Mouse (Mus musculus): Measurements from ENCODE around the gene Agap1. TPM values are rescaled to one million over a fixed set of nuclear protein-coding genes. Genes with fewer than 3 reads are reported as not detected.

Gene Agap1
- polyA plus RNA-seq, 1 experiment from 2014 or later = 7.6 TPM

DNA sequence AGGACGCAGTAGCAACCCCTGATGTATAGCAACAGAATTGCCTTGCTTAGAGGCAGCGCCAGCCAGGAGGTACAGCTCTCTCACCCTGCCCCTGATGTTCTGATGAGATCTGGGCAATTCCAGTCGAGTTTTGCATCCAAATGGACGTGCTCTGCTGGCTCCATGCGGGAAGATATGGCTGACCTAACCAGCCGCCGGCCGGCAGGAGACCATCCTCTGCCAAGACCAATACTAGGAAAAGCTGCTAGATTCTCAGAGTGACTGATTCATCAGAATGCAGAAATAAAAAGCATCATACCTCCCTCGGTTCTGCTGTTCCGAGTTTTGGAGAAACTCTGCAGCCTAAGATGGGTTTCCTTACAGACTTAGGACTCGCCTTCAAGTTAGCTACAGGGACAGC is 423.9 kb downstream of the Agap1 start:
- no peaks in the 10 kb centered on the region for H3K9me3 ChIP-seq (ENCODE audit: control insufficient read depth, low read length)
- no peak overlapping the region for H3K27ac ChIP-seq (ENCODE audit: low read length)
- H3K4me1 ChIP-seq (replicated peaks; ENCODE audit: control insufficient read depth, insufficient read depth, low read length) = peaks cover 3% of the 10 kb centered on the region; the same call in 1 of the 2 replicates
- H3K27me3 ChIP-seq (ENCODE audit: control insufficient read depth, insufficient read depth, low read depth, low read length) = no peaks in the 10 kb centered on the region
- no peak overlapping the region for H3K4me3 ChIP-seq (ENCODE audit: low read length)
- no peak overlapping the region for H3K4me2 ChIP-seq (ENCODE audit: low read depth, low read length)
- no peaks in the 10 kb centered on the region for H3K36me3 ChIP-seq (ENCODE audit: control insufficient read depth, insufficient read depth, low read length)
- WGBS = 84% methylated on average over 11 of the region's 11 CpGs
- ATAC-seq (ENCODE audit: low read depth) = no peak
- no peak overlapping the region for H3K9ac ChIP-seq (ENCODE audit: low read length)

DNA sequence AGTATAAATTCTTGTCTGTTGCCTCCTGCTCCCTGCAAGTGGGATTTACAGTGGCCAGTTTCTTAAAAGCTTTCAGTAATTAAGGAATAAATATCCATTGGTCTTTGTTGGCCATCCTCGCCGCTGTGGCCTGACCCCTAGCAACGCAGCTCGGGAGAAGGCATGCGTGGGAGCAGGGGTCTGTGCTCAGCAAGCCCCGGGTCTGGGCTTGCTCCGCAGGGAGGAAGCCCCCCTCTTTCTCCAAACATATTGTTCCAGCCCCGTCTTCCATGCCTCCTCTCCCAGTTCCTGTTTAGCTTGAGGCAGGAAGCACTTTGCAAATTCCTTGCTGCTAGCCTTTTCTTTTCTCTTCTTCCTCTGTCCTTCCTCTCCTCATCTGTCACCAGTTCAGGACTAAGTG is 425.6 kb downstream of the Agap1 start:
- Histone ChIP-seq H3K27ac (ENCODE audit: low read length) (0 out of 2 replicates have a peak overlapping the region, but pooled peaks have one; percentile 37), H3K4me2 (ENCODE audit: low read depth, low read length) (no peak overlapping the region), H3K36me3 (ENCODE audit: control insufficient read depth, insufficient read depth, low read length) (no peaks in the 10 kb centered on the region), H3K4me1 (replicated peaks; ENCODE audit: control insufficient read depth, insufficient read depth, low read length) (peaks cover 3% of the 10 kb centered on the region; the same call in 1 of the 2 replicates), H3K27me3 (ENCODE audit: control insufficient read depth, insufficient read depth, low read depth, low read length) (no peaks in the 10 kb centered on the region), H3K4me3 (ENCODE audit: low read length) (no peak overlapping the region), H3K9ac (ENCODE audit: low read length) (no peak overlapping the region), H3K9me3 (ENCODE audit: control insufficient read depth, low read length) (no peaks in the 10 kb centered on the region)
- peak; percentile 42; the same call in 1 of the 2 replicates for ATAC-seq (ENCODE audit: low read depth)
- 29% methylated on average over 8 of the region's 8 CpGs for WGBS

DNA sequence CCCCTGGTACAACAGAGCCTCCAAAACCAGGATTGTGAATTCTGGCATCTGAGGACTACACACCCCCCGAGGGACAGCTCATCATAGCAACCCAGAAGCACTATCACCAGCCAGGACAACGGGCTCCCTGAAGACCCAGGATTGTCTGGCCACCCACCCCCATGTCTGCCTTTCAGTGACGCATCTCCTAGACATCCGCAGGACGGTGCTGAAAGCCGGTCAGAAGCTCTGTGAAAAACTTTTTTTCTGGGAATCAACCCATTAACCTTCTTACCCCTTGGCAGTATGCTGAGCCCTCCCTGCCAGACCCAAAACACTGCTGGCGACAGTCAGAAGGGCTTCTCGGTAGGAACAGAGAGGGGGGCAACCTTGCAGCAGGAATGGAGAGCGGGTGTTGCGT is 426.2 kb downstream of the Agap1 start:
- H3K4me3 ChIP-seq (ENCODE audit: low read length) = no peak overlapping the region
- H3K4me1 ChIP-seq (replicated peaks; ENCODE audit: control insufficient read depth, insufficient read depth, low read length) = peaks cover 8% of the 10 kb centered on the region; the same call in 1 of the 2 replicates
- WGBS = 58% methylated on average over 10 of the region's 10 CpGs
- no peak overlapping the region for H3K27ac ChIP-seq (ENCODE audit: low read length)
- no peak for ATAC-seq (ENCODE audit: low read depth)
- no peaks in the 10 kb centered on the region for H3K9me3 ChIP-seq (ENCODE audit: control insufficient read depth, low read length)
- H3K36me3 ChIP-seq (ENCODE audit: control insufficient read depth, insufficient read depth, low read length) = no peaks in the 10 kb centered on the region
- no peak overlapping the region for H3K4me2 ChIP-seq (ENCODE audit: low read depth, low read length)
- H3K9ac ChIP-seq (ENCODE audit: low read length) = no peak overlapping the region
- no peaks in the 10 kb centered on the region for H3K27me3 ChIP-seq (ENCODE audit: control insufficient read depth, insufficient read depth, low read depth, low read length)

DNA sequence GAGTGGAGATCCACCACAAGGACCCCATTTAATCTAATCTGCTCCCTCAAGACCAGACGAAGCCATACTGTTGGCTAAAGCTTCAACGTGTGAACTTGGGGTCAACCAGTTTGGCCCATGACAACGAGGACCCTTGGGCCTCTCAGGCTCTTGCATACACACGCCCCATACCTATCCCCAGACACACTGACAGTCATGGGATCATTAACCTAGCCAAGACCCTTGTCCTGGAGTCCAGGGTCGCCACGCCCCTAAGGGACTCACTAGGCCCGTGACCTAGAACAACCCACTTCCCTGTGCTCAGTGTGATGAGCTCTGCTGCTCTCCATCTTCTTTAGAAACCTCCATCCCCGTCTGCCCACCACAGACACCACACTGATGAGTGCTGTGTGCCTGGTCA is 429.7 kb downstream of the Agap1 start:
- Histone ChIP-seq H3K9ac (ENCODE audit: low read length) (no peak overlapping the region), H3K9me3 (ENCODE audit: control insufficient read depth, low read length) (no peaks in the 10 kb centered on the region), H3K36me3 (ENCODE audit: control insufficient read depth, insufficient read depth, low read length) (0 out of 2 replicates have a peak, but pooled peaks cover 4% of the 10 kb centered on the region), H3K27me3 (ENCODE audit: control insufficient read depth, insufficient read depth, low read depth, low read length) (no peaks in the 10 kb centered on the region), H3K4me3 (ENCODE audit: low read length) (no peak overlapping the region), H3K27ac (ENCODE audit: low read length) (no peak overlapping the region), H3K4me2 (ENCODE audit: low read depth, low read length) (no peak overlapping the region), H3K4me1 (replicated peaks; ENCODE audit: control insufficient read depth, insufficient read depth, low read length) (peaks cover 10% of the 10 kb centered on the region; the same call in 1 of the 2 replicates)
- no peak for ATAC-seq (ENCODE audit: low read depth)
- 88% methylated on average over 8 of the region's 8 CpGs for WGBS

DNA sequence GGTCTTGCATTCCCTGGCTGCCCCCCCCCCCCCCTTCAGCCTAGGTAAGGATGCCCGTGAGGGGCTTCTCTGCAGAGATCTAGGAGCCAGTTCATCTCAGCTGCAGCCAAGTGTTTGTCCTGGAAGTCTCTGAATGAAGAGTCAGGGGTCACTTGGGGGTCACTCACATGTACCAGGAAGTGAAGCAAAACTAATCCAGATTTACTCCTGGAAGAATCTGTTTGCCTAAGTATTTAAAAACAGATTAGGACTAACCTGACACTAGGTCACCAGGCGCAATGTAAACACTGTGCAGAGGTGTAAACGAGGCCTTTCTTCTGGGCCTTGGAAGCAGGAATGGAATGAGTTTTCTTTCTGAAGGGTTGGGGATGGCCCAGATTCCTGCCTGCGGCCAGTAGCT is 431.1 kb downstream of the Agap1 start:
- no peak overlapping the region for H3K9ac ChIP-seq (ENCODE audit: low read length)
- no peak overlapping the region for H3K27ac ChIP-seq (ENCODE audit: low read length)
- no peak overlapping the region for H3K4me2 ChIP-seq (ENCODE audit: low read depth, low read length)
- ATAC-seq (ENCODE audit: low read depth) = peak; percentile 17; the same call in 1 of the 2 replicates
- WGBS = 22% methylated on average over 4 of the region's 4 CpGs
- H3K4me1 ChIP-seq (replicated peaks; ENCODE audit: control insufficient read depth, insufficient read depth, low read length) = peaks cover 8% of the 10 kb centered on the region; the same call in 1 of the 2 replicates
- H3K27me3 ChIP-seq (ENCODE audit: control insufficient read depth, insufficient read depth, low read depth, low read length) = no peaks in the 10 kb centered on the region
- peaks cover 4% of the 10 kb centered on the region; the same call in 1 of the 2 replicates for H3K36me3 ChIP-seq (ENCODE audit: control insufficient read depth, insufficient read depth, low read length)
- no peak overlapping the region for H3K4me3 ChIP-seq (ENCODE audit: low read length)
- H3K9me3 ChIP-seq (ENCODE audit: control insufficient read depth, low read length) = no peaks in the 10 kb centered on the region

DNA sequence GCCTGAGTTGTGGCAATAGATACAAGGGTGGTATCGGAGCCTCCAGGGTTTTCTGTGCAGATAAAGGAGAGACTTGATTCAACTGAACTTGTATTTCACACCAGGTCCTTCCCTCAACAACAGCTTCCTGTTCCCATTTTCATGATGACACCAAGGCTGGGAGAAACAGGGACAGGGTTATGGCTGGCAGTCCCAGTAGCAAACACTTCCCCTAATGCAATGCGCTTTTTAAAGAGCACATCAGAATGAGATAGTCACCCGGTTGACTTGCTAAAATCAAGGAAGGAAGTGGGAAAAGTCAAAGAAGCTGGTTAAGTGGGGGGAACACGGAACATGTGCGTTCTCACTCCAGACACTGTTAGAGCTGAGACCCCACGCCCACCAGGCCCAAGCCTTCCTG is 436.8 kb downstream of the Agap1 start:
- H3K4me2 ChIP-seq (ENCODE audit: low read depth, low read length) = no peak overlapping the region
- 76% methylated on average over 6 of the region's 6 CpGs for WGBS
- ATAC-seq (ENCODE audit: low read depth) = no peak

DNA sequence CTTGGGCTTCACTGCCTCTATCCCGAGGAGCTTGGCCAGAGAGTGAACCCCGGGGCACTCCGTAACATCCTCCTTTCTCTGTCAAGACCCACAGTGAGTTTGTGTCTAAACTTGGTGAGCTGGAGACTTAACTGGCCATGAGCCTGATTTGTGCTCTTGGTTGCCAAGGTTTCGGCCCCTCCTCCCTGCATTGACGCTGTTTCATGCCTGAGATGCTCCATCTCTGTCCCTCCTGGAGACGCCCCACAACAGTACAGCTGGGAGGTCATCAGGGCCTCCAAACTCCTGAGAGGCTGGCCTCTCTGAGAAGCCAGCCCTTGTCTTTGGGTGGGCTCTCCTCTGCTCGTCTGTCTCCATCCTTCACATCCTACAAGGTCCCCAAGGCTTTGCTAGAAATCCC is 437.7 kb downstream of the Agap1 start:
- Histone ChIP-seq H3K36me3 (ENCODE audit: control insufficient read depth, insufficient read depth, low read length) (peaks cover 6% of the 10 kb centered on the region), H3K27me3 (ENCODE audit: control insufficient read depth, insufficient read depth, low read depth, low read length) (no peaks in the 10 kb centered on the region), H3K4me2 (ENCODE audit: low read depth, low read length) (no peak overlapping the region), H3K27ac (ENCODE audit: low read length) (no peak overlapping the region), H3K9ac (ENCODE audit: low read length) (no peak overlapping the region), H3K4me1 (replicated peaks; ENCODE audit: control insufficient read depth, insufficient read depth, low read length) (no peaks in the 10 kb centered on the region), H3K4me3 (ENCODE audit: low read length) (no peak overlapping the region), H3K9me3 (ENCODE audit: control insufficient read depth, low read length) (no peaks in the 10 kb centered on the region)
- ATAC-seq (ENCODE audit: low read depth) = no peak
- 54% methylated on average over 7 of the region's 7 CpGs for WGBS

More for the DNA sequence above, 436.8 kb downstream of the Agap1 start:
- Histone ChIP-seq H3K27me3 (ENCODE audit: control insufficient read depth, insufficient read depth, low read depth, low read length) (no peaks in the 10 kb centered on the region), H3K36me3 (ENCODE audit: control insufficient read depth, insufficient read depth, low read length) (peaks cover 6% of the 10 kb centered on the region), H3K27ac (ENCODE audit: low read length) (no peak overlapping the region), H3K4me1 (replicated peaks; ENCODE audit: control insufficient read depth, insufficient read depth, low read length) (no peaks in the 10 kb centered on the region), H3K9ac (ENCODE audit: low read length) (no peak overlapping the region), H3K4me3 (ENCODE audit: low read length) (no peak overlapping the region), H3K9me3 (ENCODE audit: control insufficient read depth, low read length) (no peaks in the 10 kb centered on the region)

DNA sequence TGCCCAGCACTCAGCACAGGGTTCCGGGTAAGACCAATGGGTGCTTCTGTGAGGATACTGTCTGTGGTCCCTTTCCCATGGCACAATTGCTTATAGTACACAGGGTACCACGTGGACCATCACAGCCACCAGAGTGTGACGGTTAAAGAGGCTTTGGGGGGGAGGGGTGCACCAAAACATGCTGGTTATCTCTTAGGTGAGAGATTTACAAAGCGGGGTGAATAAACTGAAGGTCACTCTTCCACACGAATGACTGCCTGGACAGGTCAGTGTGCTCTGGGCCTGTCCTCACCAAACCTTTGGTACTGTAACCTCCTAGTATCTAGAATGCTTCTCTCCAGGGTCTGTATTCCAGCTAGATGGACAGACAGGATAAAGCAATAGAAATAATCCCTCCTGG is 441.2 kb downstream of the Agap1 start:
- WGBS = 72% methylated on average over 5 of the region's 5 CpGs

DNA sequence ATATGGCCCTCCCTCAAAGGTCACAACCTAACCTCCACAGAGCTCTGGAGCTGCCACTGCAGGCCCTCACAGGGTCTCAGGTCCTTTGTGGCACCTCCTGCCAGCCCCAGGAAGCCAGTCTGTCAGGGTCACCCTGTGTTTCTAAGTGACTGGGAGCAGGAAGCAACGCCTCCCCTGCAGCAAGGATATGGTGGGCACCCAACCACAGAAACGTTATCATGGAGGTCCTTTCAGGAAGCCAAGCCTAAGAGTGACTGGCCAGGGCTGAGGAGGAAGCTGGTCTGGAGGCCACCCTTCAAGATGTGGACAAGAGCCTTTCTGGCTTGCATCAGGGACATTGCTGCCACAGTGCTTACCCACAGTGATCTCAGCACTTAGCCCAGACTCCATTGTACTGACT is 444.4 kb downstream of the Agap1 start:
- 77% methylated on average over 2 of the region's 2 CpGs for WGBS
- no peak overlapping the region for H3K9ac ChIP-seq (ENCODE audit: low read length)
- no peak for ATAC-seq (ENCODE audit: low read depth)
- H3K4me3 ChIP-seq (ENCODE audit: low read length) = no peak overlapping the region
- H3K4me2 ChIP-seq (ENCODE audit: low read depth, low read length) = no peak overlapping the region
- H3K4me1 ChIP-seq (replicated peaks; ENCODE audit: control insufficient read depth, insufficient read depth, low read length) = no peaks in the 10 kb centered on the region
- H3K36me3 ChIP-seq (ENCODE audit: control insufficient read depth, insufficient read depth, low read length) = no peaks in the 10 kb centered on the region
- H3K27ac ChIP-seq (ENCODE audit: low read length) = no peak overlapping the region
- H3K9me3 ChIP-seq (ENCODE audit: control insufficient read depth, low read length) = no peaks in the 10 kb centered on the region
- H3K27me3 ChIP-seq (ENCODE audit: control insufficient read depth, insufficient read depth, low read depth, low read length) = no peaks in the 10 kb centered on the region

More for the DNA sequence above, 441.2 kb downstream of the Agap1 start:
- H3K9ac ChIP-seq (ENCODE audit: low read length) = no peak overlapping the region
- no peaks in the 10 kb centered on the region for H3K27me3 ChIP-seq (ENCODE audit: control insufficient read depth, insufficient read depth, low read depth, low read length)
- ATAC-seq (ENCODE audit: low read depth) = no peak
- H3K27ac ChIP-seq (ENCODE audit: low read length) = no peak overlapping the region
- no peak overlapping the region for H3K4me3 ChIP-seq (ENCODE audit: low read length)
- no peak overlapping the region for H3K4me2 ChIP-seq (ENCODE audit: low read depth, low read length)
- peaks cover 2% of the 10 kb centered on the region; the same call in 1 of the 2 replicates for H3K36me3 ChIP-seq (ENCODE audit: control insufficient read depth, insufficient read depth, low read length)
- no peaks in the 10 kb centered on the region for H3K9me3 ChIP-seq (ENCODE audit: control insufficient read depth, low read length)
- no peaks in the 10 kb centered on the region for H3K4me1 ChIP-seq (replicated peaks; ENCODE audit: control insufficient read depth, insufficient read depth, low read length)

Data from lung, embryonic 16.5 days (tissue).